Mouse (Mus musculus) midbrain, embryonic 12.5 days (tissue): Measurements from ENCODE around the gene Gm10065. TPM values are rescaled to one million over a fixed set of nuclear protein-coding genes. Genes with fewer than 3 reads are reported as not detected.
"Not testable (repeated sequence)": the region's sequence is repeated elsewhere in the genome, so short reads cannot be mapped to it uniquely, and the experiment has no call there.

Source experiments
- ATAC-seq: fragments of 200-750 bp; cut with Nextera tagmentation; 2 replicates; pipeline ENCODE4 v1.8.0; 2017; ENCODE audit warnings: low read depth, moderate TSS enrichment, moderate library complexity; ENCODE audit not compliant: low FRiP score
- H3K27ac ChIP-seq: fragments of 300-500 bp; sonication (generic); replicated peaks from 2 replicates; pipeline ENCODE4 v1.5.1; 2016; ENCODE audit warnings: mild to moderate bottlenecking
- H3K27me3 ChIP-seq: fragments of 300-500 bp; sonication (generic); 2 replicates; pipeline ENCODE4 v1.6.1; 2016; ENCODE audit warnings: mild to moderate bottlenecking
- H3K36me3 ChIP-seq: fragments of 300-500 bp; sonication (generic); 2 replicates; pipeline ENCODE4 v1.6.1; 2016
- H3K4me1 ChIP-seq: fragments of 300-500 bp; sonication (generic); 2 replicates; pipeline ENCODE4 v1.6.1; 2016
- H3K4me2 ChIP-seq: fragments of 300-500 bp; sonication (generic); replicated peaks from 2 replicates; pipeline ENCODE4 v1.6.1; 2016; ENCODE audit warnings: mild to moderate bottlenecking, moderate library complexity
- H3K4me3 ChIP-seq: fragments of 300-500 bp; sonication (generic); 2 replicates; pipeline ENCODE4 v1.5.1; 2016; ENCODE audit warnings: mild to moderate bottlenecking
- H3K9ac ChIP-seq: fragments of 300-500 bp; sonication (generic); replicated peaks from 2 replicates; pipeline ENCODE4 v1.6.1; 2016; ENCODE audit warnings: mild to moderate bottlenecking, moderate library complexity
- H3K9me3 ChIP-seq: fragments of 300-500 bp; sonication (generic); 2 replicates; pipeline ENCODE4 v1.6.1; 2016; ENCODE audit warnings: mild to moderate bottlenecking
- WGBS: fragments of 180-500 bp; shearing (Covaris S2); methylation state at CpG from one replicate; pipeline ENCODE4 v1.1.7; 2016; 5-methylcytosine and 5-hydroxymethylcytosine counted together
- polyA plus RNA-seq: library from polyadenylated mRNA; unstranded; fragments of >200 nt; fragmentation: Nextera tagmentation; extraction: Ambion mirVana; gene quantifications from 2 replicates; pipeline ENCODE4 v1.2.1, GENCODE M21; 2016

Gene Gm10065
- polyA plus RNA-seq: not detected in 2 replicates

GRCm38 (mm10) chr13:21478759-21479670, at the start of gene Gm10065, which contains the start of gene Zkscan4:
TSS of gene Gm10065 (minus strand) at chr13:21479441.
TSS of gene Zkscan4 (plus strand) at chr13:21478907.
- Histone ChIP-seq H3K4me2 (peak within 1 kb of the TSS; percentile 63), H3K4me3 (peak within 1 kb of the TSS; percentile 60), H3K27ac (peak within 1 kb of the TSS; percentile 56; the same call in 1 of the 2 replicates), H3K4me1 (peaks cover 12% of the 10 kb centered on the region), H3K9ac (peak within 1 kb of the TSS; percentile 62)
- H3K27me3 ChIP-seq, H3K36me3 ChIP-seq, H3K9me3 ChIP-seq: not testable (repeated sequence)
- peak; percentile 84 for ATAC-seq
- WGBS: 3% methylated on average over 31 of the region's 31 CpGs

GRCm38 (mm10) chr13:21506221-21506649, 27.0 kb upstream of the Gm10065 start:
- H3K9ac ChIP-seq: peak overlapping the region; percentile 63
- under 1% methylated on average over 21 of the region's 21 CpGs for WGBS

GRCm38 (mm10) chr13:21502296-21502695, 23.1 kb upstream of the Gm10065 start:
- Histone ChIP-seq H3K9ac (no peak overlapping the region), H3K27me3 (0 out of 2 replicates have a peak, but pooled peaks cover 3% of the 10 kb centered on the region), H3K4me3 (no peak overlapping the region), H3K4me2 (no peak overlapping the region), H3K9me3 (no peaks in the 10 kb centered on the region), H3K27ac (no peak overlapping the region), H3K36me3 (no peaks in the 10 kb centered on the region), H3K4me1 (0 out of 2 replicates have a peak, but pooled peaks cover 4% of the 10 kb centered on the region)
- 86% methylated on average over 5 of the region's 5 CpGs for WGBS
- ATAC-seq: no peak

More at GRCm38 (mm10) chr13:21506221-21506649, 27.0 kb upstream of the Gm10065 start:
- Histone ChIP-seq H3K36me3 (no peaks in the 10 kb centered on the region), H3K27me3 (no peaks in the 10 kb centered on the region), H3K4me3 (peak overlapping the region; percentile 65), H3K4me1 (0 out of 2 replicates have a peak, but pooled peaks cover 4% of the 10 kb centered on the region), H3K27ac (peak overlapping the region; percentile 80), H3K4me2 (peak overlapping the region; percentile 53), H3K9me3 (no peaks in the 10 kb centered on the region)
- ATAC-seq: peak; percentile 99

GRCm38 (mm10) chr13:21501182-21501581, 21.9 kb upstream of the Gm10065 start, which contains the start of gene Gm11273:
TSS of gene Gm11273 (minus strand) at chr13:21501418.
- not testable (repeated sequence) for H3K4me3 ChIP-seq, H3K4me1 ChIP-seq, H3K27ac ChIP-seq, H3K27me3 ChIP-seq, H3K4me2 ChIP-seq, ATAC-seq, H3K9me3 ChIP-seq, H3K36me3 ChIP-seq, H3K9ac ChIP-seq
- WGBS: 94% methylated on average over 17 of the region's 17 CpGs

- no peaks in the 10 kb centered on the region for H3K4me1 ChIP-seq
- no peaks in the 10 kb centered on the region for H3K36me3 ChIP-seq
- WGBS: 94% methylated on average over 21 of the region's 21 CpGs
- H3K9me3 ChIP-seq: no peaks in the 10 kb centered on the region
- no peak within 1 kb of the TSS for H3K9ac ChIP-seq
- 0 out of 2 replicates have a peak, but pooled peaks cover 3% of the 10 kb centered on the region for H3K27me3 ChIP-seq
- no peak for ATAC-seq
- no peak within 1 kb of the TSS for H3K4me3 ChIP-seq
- no peak within 1 kb of the TSS for H3K27ac ChIP-seq
- H3K4me2 ChIP-seq: no peak within 1 kb of the TSS
These were observed 15.8 kb upstream of the Gm10065 start, which contains the start of gene AK157302 for GRCm38 (mm10) chr13:21495080-21495479. TSS of gene AK157302 (plus strand) at chr13:21495223.

- H3K27me3 ChIP-seq: no peaks in the 10 kb centered on the region
- no peak overlapping the region for H3K9ac ChIP-seq
- H3K4me2 ChIP-seq: no peak overlapping the region
- H3K9me3 ChIP-seq: no peaks in the 10 kb centered on the region
- H3K36me3 ChIP-seq: no peaks in the 10 kb centered on the region
- no peak overlapping the region for H3K4me3 ChIP-seq
- H3K27ac ChIP-seq: no peak overlapping the region
- no peak for ATAC-seq
- no peaks in the 10 kb centered on the region for H3K4me1 ChIP-seq
- WGBS: 94% methylated on average over 5 of the region's 5 CpGs
These were observed 13.6 kb upstream of the Gm10065 start for GRCm38 (mm10) chr13:21492847-21493246.

GRCm38 (mm10) chr13:21486881-21487280, 7.6 kb upstream of the Gm10065 start:
- WGBS: 94% methylated on average over 1 of the region's 1 CpGs
- Histone ChIP-seq H3K9ac (no peak overlapping the region), H3K4me1 (no peaks in the 10 kb centered on the region), H3K9me3 (no peaks in the 10 kb centered on the region), H3K27me3 (no peaks in the 10 kb centered on the region), H3K27ac (no peak overlapping the region), H3K36me3 (peaks cover 14% of the 10 kb centered on the region), H3K4me2 (no peak overlapping the region), H3K4me3 (no peak overlapping the region)
- no peak for ATAC-seq

- H3K4me1 ChIP-seq: no peaks in the 10 kb centered on the region; the same call in 1 of the 2 replicates
- no peak for ATAC-seq
- no peak overlapping the region for H3K27ac ChIP-seq
- peaks cover 11% of the 10 kb centered on the region for H3K27me3 ChIP-seq
- H3K9ac ChIP-seq: no peak overlapping the region
- H3K36me3 ChIP-seq: no peaks in the 10 kb centered on the region
- no peak overlapping the region for H3K4me3 ChIP-seq
- no peak overlapping the region for H3K4me2 ChIP-seq
- no peaks in the 10 kb centered on the region for H3K9me3 ChIP-seq
- 25% methylated on average over 4 of the region's 4 CpGs for WGBS
These were observed 6.8 kb downstream of the Gm10065 start for GRCm38 (mm10) chr13:21472427-21472826.

GRCm38 (mm10) chr13:21469097-21469496, 10.1 kb downstream of the Gm10065 start:
- 12% methylated on average over 9 of the region's 9 CpGs for WGBS
- peaks cover 25% of the 10 kb centered on the region for H3K27me3 ChIP-seq
- no peak for ATAC-seq
- H3K9ac ChIP-seq: no peak overlapping the region
- H3K4me1 ChIP-seq: no peaks in the 10 kb centered on the region; the same call in 1 of the 2 replicates
- H3K4me2 ChIP-seq: peak overlapping the region; percentile 83
- H3K9me3 ChIP-seq: no peaks in the 10 kb centered on the region
- no peak overlapping the region for H3K4me3 ChIP-seq
- H3K27ac ChIP-seq: no peak overlapping the region
- H3K36me3 ChIP-seq: no peaks in the 10 kb centered on the region

- ATAC-seq: peak; percentile 99
- peaks cover 25% of the 10 kb centered on the region for H3K27me3 ChIP-seq
- H3K27ac ChIP-seq: peak within 1 kb of the TSS; percentile 66
These were observed 10.9 kb downstream of the Gm10065 start, which contains the start of gene Nkapl for GRCm38 (mm10) chr13:21468061-21469019. TSS of gene Nkapl (minus strand) at chr13:21468509.

GRCm38 (mm10) chr13:21467336-21467735, 11.9 kb downstream of the Gm10065 start:
- H3K9ac ChIP-seq: no peak overlapping the region
- no peak for ATAC-seq
- no peaks in the 10 kb centered on the region; the same call in 1 of the 2 replicates for H3K4me1 ChIP-seq
- no peaks in the 10 kb centered on the region for H3K9me3 ChIP-seq
- H3K27me3 ChIP-seq: peaks cover 25% of the 10 kb centered on the region
- no peaks in the 10 kb centered on the region for H3K36me3 ChIP-seq
- H3K4me2 ChIP-seq: no peak overlapping the region
- 84% methylated on average over 10 of the region's 10 CpGs for WGBS
- no peak overlapping the region for H3K4me3 ChIP-seq
- no peak overlapping the region for H3K27ac ChIP-seq

More at GRCm38 (mm10) chr13:21468061-21469019, 10.9 kb downstream of the Gm10065 start, which contains the start of gene Nkapl:
- Histone ChIP-seq H3K4me1 (no peaks in the 10 kb centered on the region; the same call in 1 of the 2 replicates), H3K9ac (peak within 1 kb of the TSS; percentile 67), H3K9me3 (no peaks in the 10 kb centered on the region), H3K4me2 (peak within 1 kb of the TSS; percentile 83), H3K36me3 (no peaks in the 10 kb centered on the region), H3K4me3 (peak within 1 kb of the TSS; percentile 55)
- WGBS: 1% methylated on average over 54 of the region's 54 CpGs
